Mouse (Mus musculus) CH12.LX (cell line): ENCODE results near the gene Efcab2. TPM values are rescaled to one million over a fixed set of nuclear protein-coding genes. Genes with fewer than 3 reads are reported as not detected.
A peak's percentile ranks its signal among the peaks of the same experiment; 100 is the strongest.

Experiments used
- DNase-seq: peaks from one replicate; pipeline ENCODE4 v3.0.0-alpha.2; 2013; ENCODE audit errors: extremely low read depth
- H3K27ac ChIP-seq: 2 replicates; pipeline ENCODE4 v1.5.1; 2012; ENCODE audit warnings: low read depth, mild to moderate bottlenecking, control low read depth, moderate library complexity; ENCODE audit not compliant: insufficient read depth
- H3K27me3 ChIP-seq: replicated peaks from 2 replicates; pipeline ENCODE3; 2012; ENCODE audit warnings: inconsistent platforms
- H3K36me3 ChIP-seq, 2 experiments: replicated peaks in 1 of 2; 2 replicates each; pipeline versions ENCODE3 to v1.6.1; 2012; ENCODE audit warnings: inconsistent platforms in 1 of 2, low read length in 1 of 2, mild to moderate bottlenecking in 1 of 2, mixed read lengths in 1 of 2, moderate library complexity in 1 of 2; ENCODE audit not compliant: control insufficient read depth in 1 of 2, insufficient read depth in 1 of 2
- H3K4me1 ChIP-seq, 2 experiments: 2 replicates each; pipeline ENCODE4 v1.6.1; 2012; ENCODE audit warnings: inconsistent platforms in 1 of 2, moderate library complexity in 1 of 2; ENCODE audit not compliant: insufficient read depth in 2 of 2, control insufficient read depth in 1 of 2
- H3K4me2 ChIP-seq: 2 replicates; pipeline ENCODE4 v1.6.1; 2012; ENCODE audit warnings: low read depth, mild to moderate bottlenecking, control low read depth; ENCODE audit not compliant: poor library complexity, insufficient read depth, severe bottlenecking
- H3K4me3 ChIP-seq, 3 experiments: fragments of 150-350 bp in 1 of 3; sonication (generic) in 1 of 3; replicated peaks in 1 of 3; 2 replicates each; pipeline versions ENCODE3 to v1.5.1; 2011 to 2012; ENCODE audit warnings: low read depth in 2 of 3, low read length in 2 of 3, mild to moderate bottlenecking in 2 of 3, moderate library complexity in 2 of 3, control low read depth in 1 of 3, improper control_type of control experiment in 1 of 3, inconsistent platforms in 1 of 3, mixed read lengths in 1 of 3; ENCODE audit not compliant: poor library complexity in 1 of 3
- H3K79me2 ChIP-seq: replicated peaks from 2 replicates; pipeline ENCODE4 v1.6.1; 2012; ENCODE audit warnings: mild to moderate bottlenecking, moderate library complexity; ENCODE audit not compliant: control insufficient read depth, poor library complexity, insufficient read depth, severe bottlenecking; ENCODE audit errors: extremely low read depth
- H3K9ac ChIP-seq: 2 replicates; pipeline ENCODE4 v1.6.1; 2012; ENCODE audit warnings: low read depth, mild to moderate bottlenecking, control low read depth, moderate library complexity; ENCODE audit not compliant: insufficient read depth
- H3K9me3 ChIP-seq: replicated peaks from 2 replicates; pipeline ENCODE3; 2012; ENCODE audit warnings: low read length, inconsistent platforms, mixed read lengths
- BHLHE40 ChIP-seq: IDR thresholded peaks from 2 replicates; pipeline ENCODE4 v1.6.1; 2011; ENCODE audit warnings: mild to moderate bottlenecking, low read depth, low read length, improper control_type of control experiment
- CTCF ChIP-seq, 2 experiments: IDR thresholded peaks in 1 of 2; conservative IDR thresholded peaks in 1 of 2; 2 replicates each; pipeline ENCODE4 v1.5.1; 2011 to 2012; ENCODE audit warnings: low read depth in 2 of 2, low read length in 2 of 2, improper control_type of control experiment in 1 of 2, inconsistent platforms in 1 of 2, mild to moderate bottlenecking in 1 of 2, moderate library complexity in 1 of 2
- ELF1 ChIP-seq: IDR thresholded peaks from 2 replicates; pipeline ENCODE4 v1.6.1; 2014; ENCODE audit warnings: low read depth, mild to moderate bottlenecking, inconsistent platforms, low read length, improper control_type of control experiment
- GABPA ChIP-seq: IDR thresholded peaks from 2 replicates; pipeline ENCODE4 v1.6.1; 2012; ENCODE audit warnings: low read depth, low read length, improper control_type of control experiment, inconsistent platforms; ENCODE audit not compliant: insufficient replicate concordance
- JUN ChIP-seq: IDR thresholded peaks from 2 replicates; pipeline ENCODE4 v1.6.1; 2011; ENCODE audit warnings: low read depth, mild to moderate bottlenecking, low read length, improper control_type of control experiment, moderate library complexity; ENCODE audit not compliant: insufficient read depth
- JUND ChIP-seq: conservative IDR thresholded peaks from 2 replicates; pipeline ENCODE4 v1.6.1; 2011; ENCODE audit warnings: low read depth, low read length, improper control_type of control experiment
- MAX ChIP-seq: IDR thresholded peaks from 2 replicates; pipeline ENCODE4 v1.6.1; 2011; ENCODE audit warnings: low read length, improper control_type of control experiment
- MAZ ChIP-seq: IDR thresholded peaks from 2 replicates; pipeline ENCODE4 v1.6.1; 2012; ENCODE audit warnings: low read depth, mild to moderate bottlenecking, inconsistent platforms, low read length, improper control_type of control experiment, moderate library complexity
- MYC ChIP-seq: IDR thresholded peaks from 2 replicates; pipeline ENCODE4 v1.6.1; 2011; ENCODE audit warnings: low read depth, mild to moderate bottlenecking, improper control_type of control experiment, low read length
- PAX5 ChIP-seq: IDR thresholded peaks from 2 replicates; pipeline ENCODE4 v1.6.1; 2012; ENCODE audit warnings: low read length, inconsistent platforms, mixed read lengths
- POLR2A ChIP-seq: IDR thresholded peaks from 2 replicates; pipeline ENCODE4 v1.6.1; 2011; ENCODE audit warnings: low read depth, mild to moderate bottlenecking, improper control_type of control experiment, low read length
- RCOR1 ChIP-seq: conservative IDR thresholded peaks from 2 replicates; pipeline ENCODE4 v1.6.1; 2012; ENCODE audit warnings: low read depth, mild to moderate bottlenecking, inconsistent platforms, low read length, improper control_type of control experiment
- TBP ChIP-seq: conservative IDR thresholded peaks from 2 replicates; pipeline ENCODE4 v1.6.1; 2011; ENCODE audit warnings: low read depth, low read length, improper control_type of control experiment
- TCF12 ChIP-seq: IDR thresholded peaks from 2 replicates; pipeline ENCODE4 v1.6.1; 2014; ENCODE audit warnings: low read depth, mild to moderate bottlenecking, inconsistent platforms, low read length, improper control_type of control experiment
- USF1 ChIP-seq: IDR thresholded peaks from 2 replicates; pipeline ENCODE4 v1.6.1; 2014; ENCODE audit warnings: low read depth, mild to moderate bottlenecking, inconsistent platforms, low read length, improper control_type of control experiment
- USF2 ChIP-seq: conservative IDR thresholded peaks from 2 replicates; pipeline ENCODE4 v1.6.1; 2011; ENCODE audit warnings: low read depth, low read length, improper control_type of control experiment
- ZC3H11A ChIP-seq: IDR thresholded peaks from 2 replicates; pipeline ENCODE4 v1.6.1; 2012; ENCODE audit warnings: low read depth, mild to moderate bottlenecking, inconsistent platforms, low read length, improper control_type of control experiment
- ZMIZ1 ChIP-seq: IDR thresholded peaks from 2 replicates; pipeline ENCODE4 v1.6.1; 2012; ENCODE audit warnings: low read depth, mild to moderate bottlenecking, inconsistent platforms, low read length, improper control_type of control experiment
- ZNF384 ChIP-seq: IDR thresholded peaks from 2 replicates; pipeline ENCODE4 v1.6.1; 2012; ENCODE audit warnings: low read depth, low read length, improper control_type of control experiment, inconsistent platforms
- dilution Hi-C: fragments of 300-500 bp; cut with MboI; formaldehyde crosslinking; loops from 2 replicates; pipeline ENCODE4 v1.14.3; 2020; ENCODE audit warnings: low sequenced_read_pairs; ENCODE audit not compliant: extremely low pct_unique_long_range_greater_than_20kb, extremely low pct_ligation_motif_present
- in situ Hi-C: fragments of 300-500 bp; cut with MboI; formaldehyde crosslinking; loops from 3 replicates; pipeline ENCODE4 v1.14.3; 2019; ENCODE audit warnings: low sequenced_read_pairs, low pct_ligation_motif_present, low pct_unique_long_range_greater_than_20kb, mixed read lengths
- polyA plus RNA-seq: library from polyadenylated mRNA; unstranded; fragments of >175 nt; gene quantifications from 2 replicates; pipeline ENCODE4 v1.2.1, GENCODE M21; 2012; ENCODE audit warnings: low read depth; ENCODE audit not compliant: insufficient read length
- total RNA-seq, 2 experiments: library from RNA; depleted of rRNA; stranded (reverse); fragments of 300-350 nt in 1 of 2; fragments of >200 nt in 1 of 2; gene quantifications; 2 replicates each; pipeline ENCODE4 v1.2.3; 2012 to 2014

Efcab2 gene
- total and polyA plus RNA-seq, 3 experiments: 1.2 to 3.2 (median 1.8) TPM

DNA sequence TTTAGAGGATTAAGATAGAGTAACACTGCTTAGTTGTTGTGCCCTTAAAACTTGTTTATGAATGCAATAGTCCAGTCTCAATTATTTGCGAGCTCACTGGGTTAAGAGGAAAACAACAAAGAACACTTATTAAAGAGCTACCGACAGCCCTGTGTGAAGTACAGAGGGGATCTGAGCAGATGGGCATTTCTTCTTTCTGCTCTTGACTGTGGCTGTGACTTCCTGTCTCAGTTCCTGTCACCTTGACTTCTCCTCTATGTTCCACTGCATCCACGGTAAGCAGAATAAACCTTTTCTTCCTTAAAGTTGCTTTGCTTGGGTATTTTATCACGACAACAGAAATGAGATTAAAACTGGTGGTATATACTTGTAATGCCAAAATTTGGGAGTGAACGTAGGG, 12.9 kb upstream of the Efcab2 start:
- DNase-seq: peak; percentile 28

DNA sequence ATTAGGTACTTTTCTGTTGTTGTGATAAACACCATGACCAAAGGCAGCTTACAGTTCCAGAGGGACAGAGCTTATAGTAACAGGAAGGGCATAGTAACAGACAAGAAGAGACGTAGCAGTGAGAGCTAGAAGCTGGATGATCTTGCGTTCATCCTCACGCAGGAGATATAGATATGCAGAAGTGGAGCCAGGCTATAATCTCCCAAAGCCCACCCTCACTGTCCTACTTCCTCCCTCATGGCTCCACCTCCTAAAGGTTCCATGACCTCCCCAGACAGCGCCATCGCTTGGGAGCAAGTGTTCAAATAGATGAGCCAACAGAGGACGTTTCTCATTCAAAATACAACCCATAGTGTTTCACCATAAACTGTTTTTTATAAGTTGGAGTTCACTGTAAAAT, 10.8 kb upstream of the Efcab2 start:
- Histone ChIP-seq H3K27me3 (no peaks in the 10 kb centered on the region), H3K9ac (no peak overlapping the region), H3K9me3 (peaks cover 3% of the 10 kb centered on the region), H3K79me2 (no peaks in the 10 kb centered on the region), H3K4me1 (peaks cover 6 to 29% of the 10 kb centered on the region in 2 experiments; a peak in 3 of 4 replicates), H3K36me3 (peaks cover 0 to 3% of the 10 kb centered on the region in 2 experiments), H3K27ac (no peak overlapping the region), H3K4me2 (no peak overlapping the region), H3K4me3 (no peak overlapping the region)
- dilution Hi-C loops (no loop called here), in situ Hi-C loops (no loop called here)
- DNase-seq: no peak
- TF ChIP-seq MAX (no peak), TCF12 (no peak), USF1 (no peak), RCOR1 (no peak)

More for the DNA sequence above, 12.9 kb upstream of the Efcab2 start:
- peaks cover 10 to 43% of the 10 kb centered on the region in 2 experiments; a peak in 3 of 4 replicates for H3K4me1 ChIP-seq
- dilution Hi-C loops (no loop called here), in situ Hi-C loops (no loop called here)
- H3K9me3 ChIP-seq: peaks cover 3% of the 10 kb centered on the region
- H3K79me2 ChIP-seq: no peaks in the 10 kb centered on the region
- H3K27ac ChIP-seq: no peak overlapping the region
- H3K9ac ChIP-seq: peak overlapping the region; percentile 40
- TF ChIP-seq USF2: no peak
- TF ChIP-seq ZNF384: no peak
- no peak for TF ChIP-seq BHLHE40
- peak; percentile 55; the same call in 1 of the 2 replicates for TF ChIP-seq TBP
- TF ChIP-seq ELF1: no peak
- no peak for TF ChIP-seq MAZ
- TF ChIP-seq TCF12: no peak; the same call in 1 of the 2 replicates
- TF ChIP-seq JUND: no peak
- TF ChIP-seq POLR2A: peak; percentile 57
- no peak for TF ChIP-seq PAX5
- peak overlapping the region in 2 of 3 experiments; percentile 21 to 39 for H3K4me3 ChIP-seq
- H3K4me2 ChIP-seq: peak overlapping the region; percentile 89
- H3K36me3 ChIP-seq: no peaks in the 10 kb centered on the region
- no peaks in the 10 kb centered on the region for H3K27me3 ChIP-seq

DNA sequence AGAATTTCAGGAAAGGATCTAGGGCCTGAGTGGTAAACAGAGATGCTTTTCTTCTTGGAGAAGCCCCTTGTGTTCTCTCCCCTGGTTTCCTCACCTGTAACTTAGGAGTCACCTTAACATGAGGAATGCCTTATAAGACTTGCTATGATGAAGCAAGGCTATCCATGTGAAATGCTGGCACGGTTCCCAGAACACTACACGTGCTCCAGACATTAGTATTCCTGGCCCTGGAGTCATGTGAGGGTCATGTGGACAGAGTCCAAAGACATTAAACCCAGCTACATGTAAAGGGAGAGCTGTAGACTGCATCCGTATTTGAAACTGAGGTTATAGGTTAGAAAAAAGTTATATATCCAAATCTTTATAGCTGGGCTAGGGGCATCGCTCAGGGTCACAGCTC, 9.5 kb upstream of the Efcab2 start:
- in situ Hi-C loops: no loop called here
- TF ChIP-seq ZC3H11A: no peak
- no peak for TF ChIP-seq TBP
- TF ChIP-seq CTCF (conservative IDR thresholded peaks at IDR 0.05 in 1 of 2, IDR thresholded peaks at IDR 0.05 in 1 of 2; ENCODE audit: low read depth in 2 of 2, low read length in 2 of 2): no peak
- TF ChIP-seq ZMIZ1: no peak
- TF ChIP-seq POLR2A: no peak
- no peak for TF ChIP-seq JUN
- TF ChIP-seq MYC: no peak
- no peak for TF ChIP-seq GABPA
- DNase-seq: no peak
- Histone ChIP-seq H3K27me3 (no peaks in the 10 kb centered on the region), H3K9me3 (peaks cover 3% of the 10 kb centered on the region), H3K4me1 (peaks cover 6 to 25% of the 10 kb centered on the region in 2 experiments; a peak in 3 of 4 replicates), H3K9ac (no peak overlapping the region), H3K36me3 (peaks cover 0 to 3% of the 10 kb centered on the region in 2 experiments), H3K27ac (no peak overlapping the region), H3K4me3 (no peak overlapping the region), H3K4me2 (no peak overlapping the region), H3K79me2 (no peaks in the 10 kb centered on the region)
- dilution Hi-C loops: no loop called here
